Mouse (Mus musculus): Measurements from ENCODE around the gene Vasp.

DNA sequence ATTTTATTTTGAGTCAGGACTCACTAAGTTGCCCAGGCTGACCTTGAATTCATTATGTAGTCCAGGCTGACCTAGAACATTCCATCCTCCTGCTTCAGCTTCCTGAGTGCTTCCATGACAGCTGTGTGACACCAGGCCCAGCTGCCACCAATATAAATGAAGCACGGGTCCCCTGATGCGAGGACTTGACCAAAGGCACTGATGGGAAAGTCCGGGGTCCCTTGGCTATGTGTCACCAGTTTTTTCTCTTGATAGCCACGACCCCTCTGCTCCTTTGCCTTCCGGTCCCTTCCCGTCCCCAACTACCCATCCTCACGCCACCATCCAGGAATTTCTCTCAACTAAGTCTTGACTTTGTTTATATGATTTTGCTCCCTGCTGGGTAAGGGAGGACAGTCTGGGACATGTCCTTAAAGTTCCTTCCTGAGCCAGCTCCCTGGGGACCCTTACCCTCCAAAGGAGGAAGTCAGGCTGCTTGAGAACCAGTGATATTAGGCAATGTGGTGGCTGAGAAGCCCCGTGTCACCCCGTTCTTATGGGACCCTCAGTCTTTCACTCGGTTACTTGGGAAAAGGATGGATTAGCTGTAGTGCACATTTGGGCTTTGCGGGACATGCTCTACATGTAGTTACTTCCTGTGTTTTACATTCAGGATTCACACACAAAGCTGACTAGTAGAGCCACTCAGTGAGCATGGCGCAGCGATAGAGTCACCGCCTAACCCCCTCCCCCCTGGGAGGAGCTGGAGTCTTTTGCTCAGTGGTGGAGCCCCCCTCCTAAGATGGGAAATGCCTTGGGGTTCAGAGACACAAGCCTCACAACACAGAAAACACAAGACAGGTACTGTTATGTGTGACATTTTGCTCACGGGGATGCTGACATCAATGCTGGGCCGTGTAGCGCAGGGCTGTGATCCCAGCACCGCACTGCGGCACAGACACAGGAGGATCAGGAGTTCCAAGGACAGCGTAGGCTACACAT, 44.5 kb downstream of the Vasp start:
- TF ChIP-seq POLR2A (IDR thresholded peaks at IDR 0.05; ENCODE audit: borderline replicate concordance, extremely low read depth, insufficient read depth, insufficient read length, poor library complexity, severe bottlenecking) (no peak), CTCF (IDR thresholded peaks at IDR 0.05; ENCODE audit: borderline replicate concordance, extremely low read depth, insufficient read depth, insufficient read length) (no peak)
